Mouse (Mus musculus) kidney, postnatal 4 days (tissue): ENCODE measurements around the gene Sectm1b.
A peak's percentile ranks its signal among the peaks of the same experiment; 100 is the strongest.
"Not testable (repeated sequence)": the region's sequence is repeated elsewhere in the genome, so short reads cannot be mapped to it uniquely, and the experiment has no call there.

Experiments used
- DNase-seq, 2 experiments: peaks; one replicate each; pipeline ENCODE4 v3.0.0; 2021; ENCODE audit warnings: mixed read lengths in 2 of 2

The Sectm1b gene

DNA sequence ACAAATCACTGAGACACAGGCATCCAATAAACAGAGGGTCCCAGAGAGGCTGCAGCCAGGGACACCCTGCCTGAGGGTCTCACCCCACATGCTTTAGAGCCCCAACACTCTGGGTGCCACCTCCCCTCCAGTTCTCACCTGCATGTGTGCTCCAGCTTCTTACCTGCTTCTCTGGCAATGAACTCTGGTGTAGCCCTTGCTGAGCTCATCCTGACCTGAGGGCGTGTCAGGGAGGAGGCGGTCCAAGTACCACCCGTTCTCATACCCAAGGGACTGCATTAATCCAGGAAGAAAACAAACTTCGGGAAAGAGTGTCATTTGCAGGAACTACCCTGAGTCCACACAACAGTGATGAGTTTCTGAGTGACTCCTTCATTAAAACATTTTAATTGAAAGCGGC, at the start of gene Sectm1b:
Gene Sectm1b, minus strand, starts transcription at position 191 of the 400 bp plus-strand sequence.
- DNase-seq: no peak

- DNase-seq: no peak
These were observed 48.9 kb upstream of the Sectm1b start for GRCm38 (mm10) chr11:121112091-121112775.

GRCm38 (mm10) chr11:121111601-121112000, 48.2 kb upstream of the Sectm1b start:
- DNase-seq: no peak

DNA sequence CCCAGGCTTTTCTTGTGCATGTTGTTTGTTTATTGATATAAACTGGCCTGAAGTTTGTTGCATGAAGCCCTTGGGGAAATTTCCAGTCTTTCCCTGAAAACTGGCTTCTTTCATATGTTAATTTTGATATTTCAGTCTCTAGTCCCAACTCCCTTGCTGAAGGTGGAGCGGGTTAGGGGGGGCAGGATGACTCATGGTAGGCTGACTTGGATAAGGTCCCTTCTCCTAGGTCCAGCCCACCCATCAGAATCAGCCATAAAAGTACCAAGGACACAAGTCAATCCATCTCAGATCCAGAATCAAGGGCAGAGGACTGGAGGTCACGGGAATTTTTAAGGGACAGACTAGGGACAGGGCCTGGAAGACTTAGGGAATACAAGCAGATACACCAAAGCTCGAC, 47.7 kb upstream of the Sectm1b start:
- DNase-seq: no peak

GRCm38 (mm10) chr11:121109986-121110385, 46.6 kb upstream of the Sectm1b start:
- DNase-seq: peak; percentile 52 to 63

DNA sequence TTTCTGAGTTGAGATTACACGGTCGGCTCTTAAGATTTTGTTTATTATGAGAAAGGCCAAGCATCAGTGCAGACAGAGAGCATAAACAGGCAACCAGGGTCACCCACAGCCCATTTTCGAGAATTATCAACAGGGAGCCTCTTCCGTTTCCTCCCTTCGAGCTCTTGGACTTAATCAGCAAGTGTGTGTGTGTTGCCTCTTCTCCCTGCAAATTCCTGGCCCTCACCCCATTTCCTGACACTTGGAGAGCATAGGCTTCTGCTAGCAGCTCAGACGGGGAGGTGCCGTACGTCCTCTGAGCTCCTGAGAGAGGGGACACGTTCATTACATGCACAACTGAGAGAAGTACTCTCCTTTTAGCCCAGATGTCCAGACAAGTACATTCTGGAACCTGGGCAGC, 44.7 kb upstream of the Sectm1b start:
- DNase-seq: peak; percentile 29 to 53

GRCm38 (mm10) chr11:121107242-121107641, 43.9 kb upstream of the Sectm1b start:
- DNase-seq: not testable (repeated sequence)

GRCm38 (mm10) chr11:121101124-121101805, 37.9 kb upstream of the Sectm1b start:
- no peak for DNase-seq

- peak; percentile 18 to 56 for DNase-seq
These were observed 37.3 kb upstream of the Sectm1b start for GRCm38 (mm10) chr11:121100692-121101091.

GRCm38 (mm10) chr11:121099762-121100161, 36.4 kb upstream of the Sectm1b start:
- DNase-seq: peak; percentile 20 to 45

DNA sequence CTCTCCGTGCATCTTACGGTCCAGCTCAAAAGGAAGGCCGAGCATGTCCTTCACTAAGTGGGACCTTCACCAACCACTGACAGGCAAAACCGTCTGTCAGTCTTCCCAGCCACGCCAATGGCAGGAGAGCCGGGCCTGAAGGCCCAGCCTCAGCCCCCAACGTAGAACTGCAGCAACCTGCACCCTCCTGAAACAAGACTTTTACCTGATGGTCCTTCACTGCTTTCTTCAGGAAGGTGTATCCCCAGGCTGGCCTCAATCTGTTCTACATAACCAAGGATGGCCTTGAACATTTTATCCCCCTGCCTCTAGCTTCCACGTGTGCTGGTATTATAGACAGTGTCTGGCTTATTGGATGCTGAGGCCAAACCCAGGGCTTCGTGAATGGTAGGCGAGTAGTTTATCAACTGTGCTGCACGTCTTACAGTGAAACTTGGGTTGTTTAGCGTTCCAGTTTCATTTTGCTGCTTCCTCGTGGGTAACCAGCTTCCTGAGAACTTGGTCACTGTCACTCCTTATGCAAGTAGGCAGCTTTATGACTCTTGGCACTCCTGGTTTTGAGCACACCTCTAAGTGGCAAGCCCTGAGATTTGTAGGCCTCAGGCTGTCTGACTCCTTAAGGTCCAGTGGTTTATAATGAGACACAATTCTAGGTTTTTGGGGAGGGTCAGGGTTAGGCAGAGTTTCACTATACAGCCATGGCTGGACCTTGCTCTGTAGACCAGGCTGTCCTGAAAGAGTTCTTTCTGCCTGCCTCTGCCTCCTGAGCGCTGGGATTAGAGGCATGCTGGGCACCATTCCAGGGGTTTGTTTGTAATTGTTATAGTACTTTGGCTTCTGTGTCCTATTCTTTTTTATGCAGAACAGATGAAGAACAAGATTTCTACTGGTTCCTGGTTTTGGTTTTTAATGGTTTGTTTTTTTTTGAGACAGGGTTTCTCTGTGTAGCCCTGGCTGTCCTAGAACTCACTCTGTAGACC, 29.5 kb upstream of the Sectm1b start:
- no peak for DNase-seq

GRCm38 (mm10) chr11:121090943-121091342, 27.6 kb upstream of the Sectm1b start:
- DNase-seq: no peak

- DNase-seq: no peak
These were observed 26.6 kb upstream of the Sectm1b start for GRCm38 (mm10) chr11:121089756-121090546.

- DNase-seq: no peak
These were observed 25.6 kb upstream of the Sectm1b start for GRCm38 (mm10) chr11:121088997-121089396.

DNA sequence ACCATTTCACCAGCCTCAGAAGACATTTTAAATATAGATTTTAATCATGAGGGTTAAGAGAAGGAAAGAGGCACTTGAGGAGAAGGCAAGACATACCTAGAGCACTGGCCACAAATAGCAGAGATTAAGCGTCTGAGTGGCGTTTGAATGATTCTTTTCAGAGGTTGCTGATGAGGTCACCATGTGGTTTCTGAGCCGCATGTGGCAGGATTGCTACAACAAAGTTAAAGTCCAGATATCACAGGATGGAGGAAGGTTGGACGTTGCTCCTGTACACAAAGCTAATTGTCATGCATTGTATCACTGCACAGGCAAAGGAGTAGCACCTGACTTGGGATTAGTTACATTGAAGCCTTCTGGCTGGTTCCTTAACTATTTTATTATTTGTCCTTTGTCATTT, 22.9 kb upstream of the Sectm1b start:
- DNase-seq: no peak

DNA sequence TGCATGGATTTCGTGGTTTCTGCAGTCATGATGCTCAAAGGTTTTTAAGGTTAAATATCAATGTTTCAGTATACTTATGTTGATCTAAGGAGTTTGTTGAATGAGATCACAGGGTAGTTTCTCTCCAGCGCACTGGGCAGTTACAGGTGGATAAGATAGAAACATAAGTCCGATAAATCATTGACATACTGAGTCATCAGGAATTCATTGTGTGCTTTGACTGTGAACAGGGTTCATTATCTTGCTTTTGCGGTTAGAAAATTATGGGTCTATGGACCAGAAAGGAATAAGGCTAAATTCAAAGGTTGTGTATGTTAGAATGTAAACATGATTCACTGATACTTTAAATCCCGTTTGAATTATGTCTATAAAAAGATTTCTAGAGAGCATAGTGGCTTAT, 21.8 kb upstream of the Sectm1b start:
- DNase-seq: no peak

- peak in 1 of 2 experiments; percentile 31 for DNase-seq
These were observed 19.6 kb upstream of the Sectm1b start for GRCm38 (mm10) chr11:121082857-121083500.

DNA sequence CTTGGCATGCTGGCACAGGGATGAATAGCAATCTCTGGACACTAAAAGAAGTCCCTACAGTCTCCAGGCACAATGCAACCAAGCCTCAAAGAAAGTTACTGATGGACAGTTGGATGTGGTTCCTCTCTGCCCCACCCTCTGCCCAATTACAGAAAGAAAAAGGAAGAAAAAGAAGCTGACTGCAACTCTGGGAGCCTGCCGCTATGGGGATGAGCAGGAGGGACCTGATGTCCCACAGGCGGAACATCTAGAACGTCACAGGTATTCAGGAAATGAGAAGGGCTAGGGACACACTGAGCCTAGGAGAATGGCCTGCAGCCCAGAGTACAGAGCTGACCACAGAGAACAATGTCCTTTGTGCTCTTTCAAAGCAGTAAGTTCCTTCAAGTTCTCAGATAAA, 18.9 kb upstream of the Sectm1b start:
- no peak for DNase-seq

GRCm38 (mm10) chr11:121081120-121081519, 17.8 kb upstream of the Sectm1b start, which contains the start of gene Sectm1a:
TSS of gene Sectm1a (minus strand) at chr11:121081220.
- DNase-seq: no peak

DNA sequence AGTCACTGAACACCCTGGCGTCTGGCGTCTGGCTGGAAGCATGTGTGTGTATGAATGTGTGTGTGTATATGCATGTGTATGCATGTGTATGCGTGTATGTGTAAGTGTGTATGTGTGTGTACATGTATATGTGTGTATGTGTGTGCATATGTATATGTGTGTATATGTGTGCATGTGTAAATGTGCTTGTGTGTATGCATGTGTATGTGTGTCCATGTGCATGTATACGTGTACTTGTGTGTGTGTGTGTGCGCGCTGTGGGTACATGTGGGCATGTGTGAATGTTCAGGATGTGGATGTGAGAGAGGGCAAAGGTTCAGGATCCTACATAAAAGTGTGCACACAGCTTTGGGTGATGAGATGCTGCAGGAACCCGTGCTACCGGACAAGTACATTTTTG, 17.0 kb upstream of the Sectm1b start:
- DNase-seq: no peak

GRCm38 (mm10) chr11:121075655-121076054, 12.3 kb upstream of the Sectm1b start:
- DNase-seq: no peak

- DNase-seq: not testable (repeated sequence)
These were observed 6.3 kb upstream of the Sectm1b start for GRCm38 (mm10) chr11:121069662-121070061.
